Mouse (Mus musculus) thymus, adult 2 months (tissue): Measurements from ENCODE around the gene Xlr3b.
"Not testable (repeated sequence)": the region's sequence is repeated elsewhere in the genome, so short reads cannot be mapped to it uniquely, and the experiment has no call there.

Experiments used
- CTCF ChIP-seq: fragments of 200-500 bp; IDR thresholded peaks from 2 replicates; pipeline ENCODE4 v1.5.1; 2012; ENCODE audit warnings: mild to moderate bottlenecking, control low read depth, low read length, moderate library complexity, borderline replicate concordance; ENCODE audit not compliant: control insufficient read depth, poor library complexity, insufficient read depth; ENCODE audit errors: extremely low read depth
- POLR2A ChIP-seq: fragments of 200-500 bp; IDR thresholded peaks from 2 replicates; pipeline ENCODE4 v1.6.1; 2012; ENCODE audit warnings: mild to moderate bottlenecking, low read length, control low read depth, moderate library complexity; ENCODE audit not compliant: control insufficient read depth, poor library complexity, insufficient read depth; ENCODE audit errors: extremely low read depth

GRCm38 (mm10) chrX:73213819-73214564 lies 22.0 kb downstream of the Xlr3b start, which contains the start of gene Xlr4b:
- not testable (repeated sequence) for TF ChIP-seq CTCF, POLR2A
